Mouse (Mus musculus): ENCODE data around the gene Adamtsl4. TPM values are rescaled to one million over a fixed set of nuclear protein-coding genes. Genes with fewer than 3 reads are reported as not detected.

The Adamtsl4 gene
- polyA plus RNA-seq, 1 experiment from 2014 or later, result 7.0 TPM

DNA sequence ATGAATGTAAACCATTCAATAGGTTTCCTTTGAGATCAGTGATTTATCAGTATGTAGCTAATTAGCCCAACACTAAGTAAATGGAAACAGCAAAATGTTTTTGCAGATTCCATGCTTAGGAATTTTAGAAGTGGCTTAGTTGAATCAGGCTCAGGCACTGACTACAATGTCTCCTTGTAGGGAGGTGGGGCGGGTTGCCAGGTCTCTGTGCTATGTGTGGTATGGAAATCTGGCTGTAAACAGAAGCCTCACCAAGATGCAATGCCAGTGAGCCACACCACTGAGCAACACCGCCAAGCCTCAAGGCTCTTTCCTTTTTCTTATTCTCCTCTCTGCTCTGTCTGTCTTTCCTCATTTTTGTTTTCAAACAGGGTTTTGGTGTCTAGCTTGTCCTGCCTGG lies 41.2 kb upstream of the Adamtsl4 start:
- no peak for ATAC-seq (ENCODE audit: insufficient number of reproducible peaks, insufficient read depth, low FRiP score, low read depth)
- H3K4me1 ChIP-seq (ENCODE audit: control insufficient read depth in 2 of 2, insufficient read depth in 2 of 2, low read length in 2 of 2), result peaks cover 9 to 15% of the 10 kb centered on the region in 2 experiments
- no peaks in the 10 kb centered on the region for H3K36me3 ChIP-seq (ENCODE audit: control insufficient read depth, insufficient read depth, low read length)
- 0 out of 4 replicates have a peak overlapping the region, but pooled peaks of 1 of the 2 experiments have one; percentile 12 for H3K27ac ChIP-seq (replicated peaks in 1 of 2; ENCODE audit: control insufficient read depth in 1 of 2, insufficient read depth in 1 of 2, low read depth in 2 of 2, low read length in 2 of 2)
- H3K27me3 ChIP-seq (ENCODE audit: control insufficient read depth, insufficient read depth, low read length), result no peaks in the 10 kb centered on the region
- no peak overlapping the region for H3K4me2 ChIP-seq (ENCODE audit: low read length)
- 71% methylated on average over 2 of the region's 2 CpGs for WGBS
- H3K9ac ChIP-seq (ENCODE audit: low read length), result no peak overlapping the region
- H3K9me3 ChIP-seq (ENCODE audit: control insufficient read depth, low read length), result no peaks in the 10 kb centered on the region
- no peak overlapping the region for H3K4me3 ChIP-seq (ENCODE audit: control insufficient read depth in 1 of 2, insufficient read depth in 1 of 2, low read depth in 1 of 2, low read length in 2 of 2)

DNA sequence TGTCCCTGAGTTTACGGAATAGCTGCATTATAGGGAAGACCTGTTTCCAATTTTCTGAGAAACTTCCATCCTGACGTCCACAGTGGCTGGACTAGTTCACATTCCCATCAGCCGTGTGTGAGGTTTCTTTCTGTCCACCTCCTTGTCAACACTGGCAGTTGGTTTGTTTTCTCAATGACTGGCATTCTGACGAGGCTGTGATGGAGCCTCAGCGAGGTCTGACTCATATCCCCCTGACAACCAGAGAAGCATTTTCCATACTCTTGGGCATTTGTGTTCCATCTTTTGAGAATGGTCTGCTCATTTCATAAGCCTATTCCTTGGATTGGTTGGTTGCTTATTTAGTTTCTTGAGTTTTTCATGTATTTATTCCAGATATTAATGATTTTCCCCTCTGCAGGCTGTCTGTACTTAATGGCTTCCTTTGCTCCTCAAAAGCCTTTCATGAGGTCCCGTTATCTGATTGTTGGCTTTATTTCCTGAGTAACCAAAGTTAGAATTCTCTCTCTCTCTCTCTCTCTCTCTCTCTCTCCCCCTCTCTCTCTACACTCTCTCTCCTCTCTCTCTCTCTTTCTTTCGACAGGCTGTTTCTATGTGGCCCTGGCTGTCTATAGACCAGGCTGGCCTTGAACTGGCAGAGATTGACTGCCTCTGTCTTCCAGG lies 39.1 kb upstream of the Adamtsl4 start:
- Histone ChIP-seq H3K9ac (ENCODE audit: low read length) (no peak overlapping the region), H3K36me3 (ENCODE audit: control insufficient read depth, insufficient read depth, low read length) (no peaks in the 10 kb centered on the region), H3K4me2 (ENCODE audit: low read length) (no peak overlapping the region), H3K27me3 (ENCODE audit: control insufficient read depth, insufficient read depth, low read length) (no peaks in the 10 kb centered on the region), H3K9me3 (ENCODE audit: control insufficient read depth, low read length) (no peaks in the 10 kb centered on the region), H3K4me1 (ENCODE audit: control insufficient read depth in 2 of 2, insufficient read depth in 2 of 2, low read length in 2 of 2) (peaks cover 0 to 4% of the 10 kb centered on the region in 2 experiments; a peak in 2 of 4 replicates), H3K27ac (replicated peaks in 1 of 2; ENCODE audit: control insufficient read depth in 1 of 2, insufficient read depth in 1 of 2, low read depth in 2 of 2, low read length in 2 of 2) (no peak overlapping the region), H3K4me3 (ENCODE audit: control insufficient read depth in 1 of 2, insufficient read depth in 1 of 2, low read depth in 1 of 2, low read length in 2 of 2) (no peak overlapping the region)
- WGBS, result 33% methylated on average over 7 of the region's 7 CpGs
- no peak for ATAC-seq (ENCODE audit: insufficient number of reproducible peaks, insufficient read depth, low FRiP score, low read depth)

- no peaks in the 10 kb centered on the region for H3K27me3 ChIP-seq (ENCODE audit: control insufficient read depth, insufficient read depth, low read length)
- no peak overlapping the region for H3K4me2 ChIP-seq (ENCODE audit: low read length)
- peaks cover 0 to 4% of the 10 kb centered on the region in 2 experiments; a peak in 2 of 4 replicates for H3K4me1 ChIP-seq (ENCODE audit: control insufficient read depth in 2 of 2, insufficient read depth in 2 of 2, low read length in 2 of 2)
- ATAC-seq (ENCODE audit: insufficient number of reproducible peaks, insufficient read depth, low FRiP score, low read depth), result no peak
- no peak overlapping the region for H3K27ac ChIP-seq (replicated peaks in 1 of 2; ENCODE audit: control insufficient read depth in 1 of 2, insufficient read depth in 1 of 2, low read depth in 2 of 2, low read length in 2 of 2)
- no peak overlapping the region for H3K9ac ChIP-seq (ENCODE audit: low read length)
- H3K4me3 ChIP-seq (ENCODE audit: control insufficient read depth in 1 of 2, insufficient read depth in 1 of 2, low read depth in 1 of 2, low read length in 2 of 2), result no peak overlapping the region
- 79% methylated on average over 7 of the region's 7 CpGs for WGBS
- no peaks in the 10 kb centered on the region for H3K9me3 ChIP-seq (ENCODE audit: control insufficient read depth, low read length)
- no peaks in the 10 kb centered on the region for H3K36me3 ChIP-seq (ENCODE audit: control insufficient read depth, insufficient read depth, low read length)
Observed at GRCm38 (mm10) chr3:95725863-95726262, 38.1 kb upstream of the Adamtsl4 start.

DNA sequence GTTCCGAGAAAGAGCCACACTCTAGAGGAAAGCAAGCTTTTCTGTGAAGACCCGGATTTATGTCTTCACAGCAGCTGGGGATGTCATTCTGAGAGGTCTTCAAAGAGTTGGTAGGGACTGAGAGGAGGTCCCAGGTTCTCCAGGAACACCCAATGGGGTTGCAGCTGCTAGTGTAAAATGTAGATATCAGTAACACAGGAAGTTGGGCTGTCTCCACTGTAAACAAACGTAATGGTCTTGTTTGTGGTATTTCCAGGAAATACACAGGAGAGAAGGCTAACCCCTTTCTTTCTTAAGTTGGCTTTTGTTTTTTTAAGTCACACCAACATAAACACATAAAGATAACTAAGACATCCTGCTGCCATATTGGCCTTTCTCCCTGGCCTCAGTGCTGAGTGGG lies 34.7 kb upstream of the Adamtsl4 start:
- Histone ChIP-seq H3K4me3 (ENCODE audit: control insufficient read depth in 1 of 2, insufficient read depth in 1 of 2, low read depth in 1 of 2, low read length in 2 of 2) (no peak overlapping the region), H3K27me3 (ENCODE audit: control insufficient read depth, insufficient read depth, low read length) (no peaks in the 10 kb centered on the region), H3K36me3 (ENCODE audit: control insufficient read depth, insufficient read depth, low read length) (no peaks in the 10 kb centered on the region), H3K4me2 (ENCODE audit: low read length) (no peak overlapping the region), H3K9ac (ENCODE audit: low read length) (no peak overlapping the region), H3K27ac (replicated peaks in 1 of 2; ENCODE audit: control insufficient read depth in 1 of 2, insufficient read depth in 1 of 2, low read depth in 2 of 2, low read length in 2 of 2) (no peak overlapping the region), H3K9me3 (ENCODE audit: control insufficient read depth, low read length) (no peaks in the 10 kb centered on the region), H3K4me1 (ENCODE audit: control insufficient read depth in 2 of 2, insufficient read depth in 2 of 2, low read length in 2 of 2) (peaks cover 0 to 4% of the 10 kb centered on the region in 2 experiments; a peak in 2 of 4 replicates)
- 64% methylated on average over 3 of the region's 3 CpGs for WGBS
- ATAC-seq (ENCODE audit: insufficient number of reproducible peaks, insufficient read depth, low FRiP score, low read depth), result no peak

DNA sequence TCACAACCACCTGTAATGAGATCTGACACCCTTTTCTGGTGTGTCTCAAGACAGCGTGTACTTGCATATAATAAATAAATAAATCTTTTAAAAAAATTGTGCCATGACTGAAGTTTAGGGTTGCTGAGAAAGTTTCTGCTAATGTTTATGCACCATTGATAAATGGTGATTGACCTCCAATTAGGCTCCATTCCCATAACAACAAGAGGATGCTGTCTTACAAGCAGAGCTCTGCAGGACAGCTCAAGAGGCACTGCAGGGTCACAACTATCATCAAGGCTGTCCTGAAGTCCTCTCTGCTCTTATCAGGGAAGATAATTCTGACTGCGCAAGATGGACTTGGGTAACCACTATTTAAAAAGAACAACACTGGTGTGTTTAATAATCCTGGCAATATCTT lies 30.4 kb upstream of the Adamtsl4 start:
- H3K4me3 ChIP-seq (ENCODE audit: control insufficient read depth in 1 of 2, insufficient read depth in 1 of 2, low read depth in 1 of 2, low read length in 2 of 2), result no peak overlapping the region
- H3K27ac ChIP-seq (replicated peaks in 1 of 2; ENCODE audit: control insufficient read depth in 1 of 2, insufficient read depth in 1 of 2, low read depth in 2 of 2, low read length in 2 of 2), result no peak overlapping the region
- no peaks in the 10 kb centered on the region for H3K27me3 ChIP-seq (ENCODE audit: control insufficient read depth, insufficient read depth, low read length)
- 73% methylated on average over 2 of the region's 2 CpGs for WGBS
- no peaks in the 10 kb centered on the region for H3K36me3 ChIP-seq (ENCODE audit: control insufficient read depth, insufficient read depth, low read length)
- H3K9ac ChIP-seq (ENCODE audit: low read length), result no peak overlapping the region
- H3K4me1 ChIP-seq (ENCODE audit: control insufficient read depth in 2 of 2, insufficient read depth in 2 of 2, low read length in 2 of 2), result no peaks in the 10 kb centered on the region
- H3K4me2 ChIP-seq (ENCODE audit: low read length), result no peak overlapping the region
- ATAC-seq (ENCODE audit: insufficient number of reproducible peaks, insufficient read depth, low FRiP score, low read depth), result no peak
- H3K9me3 ChIP-seq (ENCODE audit: control insufficient read depth, low read length), result no peaks in the 10 kb centered on the region

- Histone ChIP-seq H3K4me2 (ENCODE audit: low read length) (no peak overlapping the region), H3K4me3 (ENCODE audit: control insufficient read depth in 1 of 2, insufficient read depth in 1 of 2, low read depth in 1 of 2, low read length in 2 of 2) (no peak overlapping the region), H3K4me1 (ENCODE audit: control insufficient read depth in 2 of 2, insufficient read depth in 2 of 2, low read length in 2 of 2) (no peaks in the 10 kb centered on the region), H3K9ac (ENCODE audit: low read length) (no peak overlapping the region), H3K9me3 (ENCODE audit: control insufficient read depth, low read length) (no peaks in the 10 kb centered on the region), H3K36me3 (ENCODE audit: control insufficient read depth, insufficient read depth, low read length) (no peaks in the 10 kb centered on the region), H3K27ac (replicated peaks in 1 of 2; ENCODE audit: control insufficient read depth in 1 of 2, insufficient read depth in 1 of 2, low read depth in 2 of 2, low read length in 2 of 2) (no peak overlapping the region), H3K27me3 (ENCODE audit: control insufficient read depth, insufficient read depth, low read length) (no peaks in the 10 kb centered on the region)
- no peak for ATAC-seq (ENCODE audit: insufficient number of reproducible peaks, insufficient read depth, low FRiP score, low read depth)
- WGBS, result 81% methylated on average over 1 of the region's 1 CpGs
Observed at GRCm38 (mm10) chr3:95716075-95716474, 28.4 kb upstream of the Adamtsl4 start.

- Histone ChIP-seq H3K9ac (ENCODE audit: low read length) (no peak overlapping the region), H3K27me3 (ENCODE audit: control insufficient read depth, insufficient read depth, low read length) (no peaks in the 10 kb centered on the region), H3K4me1 (ENCODE audit: control insufficient read depth in 2 of 2, insufficient read depth in 2 of 2, low read length in 2 of 2) (no peaks in the 10 kb centered on the region), H3K27ac (replicated peaks in 1 of 2; ENCODE audit: control insufficient read depth in 1 of 2, insufficient read depth in 1 of 2, low read depth in 2 of 2, low read length in 2 of 2) (no peak overlapping the region), H3K36me3 (ENCODE audit: control insufficient read depth, insufficient read depth, low read length) (no peaks in the 10 kb centered on the region), H3K4me2 (ENCODE audit: low read length) (no peak overlapping the region), H3K4me3 (ENCODE audit: control insufficient read depth in 1 of 2, insufficient read depth in 1 of 2, low read depth in 1 of 2, low read length in 2 of 2) (no peak overlapping the region), H3K9me3 (ENCODE audit: control insufficient read depth, low read length) (no peaks in the 10 kb centered on the region)
- no peak for ATAC-seq (ENCODE audit: insufficient number of reproducible peaks, insufficient read depth, low FRiP score, low read depth)
Observed at GRCm38 (mm10) chr3:95709967-95710366, 22.2 kb upstream of the Adamtsl4 start.

- 90% methylated on average over 4 of the region's 4 CpGs for WGBS
Observed at GRCm38 (mm10) chr3:95709044-95709443, 21.3 kb upstream of the Adamtsl4 start.

More at GRCm38 (mm10) chr3:95709044-95709443, 21.3 kb upstream of the Adamtsl4 start:
- Histone ChIP-seq H3K36me3 (ENCODE audit: control insufficient read depth, insufficient read depth, low read length) (no peaks in the 10 kb centered on the region), H3K4me2 (ENCODE audit: low read length) (no peak overlapping the region), H3K9me3 (ENCODE audit: control insufficient read depth, low read length) (no peaks in the 10 kb centered on the region), H3K27me3 (ENCODE audit: control insufficient read depth, insufficient read depth, low read length) (no peaks in the 10 kb centered on the region), H3K27ac (replicated peaks in 1 of 2; ENCODE audit: control insufficient read depth in 1 of 2, insufficient read depth in 1 of 2, low read depth in 2 of 2, low read length in 2 of 2) (no peak overlapping the region), H3K4me3 (ENCODE audit: control insufficient read depth in 1 of 2, insufficient read depth in 1 of 2, low read depth in 1 of 2, low read length in 2 of 2) (no peak overlapping the region), H3K9ac (ENCODE audit: low read length) (no peak overlapping the region), H3K4me1 (ENCODE audit: control insufficient read depth in 2 of 2, insufficient read depth in 2 of 2, low read length in 2 of 2) (no peaks in the 10 kb centered on the region)
- no peak for ATAC-seq (ENCODE audit: insufficient number of reproducible peaks, insufficient read depth, low FRiP score, low read depth)
